ENCODE assay signal across 8 mouse cellular contexts in the genomic region with DNA sequence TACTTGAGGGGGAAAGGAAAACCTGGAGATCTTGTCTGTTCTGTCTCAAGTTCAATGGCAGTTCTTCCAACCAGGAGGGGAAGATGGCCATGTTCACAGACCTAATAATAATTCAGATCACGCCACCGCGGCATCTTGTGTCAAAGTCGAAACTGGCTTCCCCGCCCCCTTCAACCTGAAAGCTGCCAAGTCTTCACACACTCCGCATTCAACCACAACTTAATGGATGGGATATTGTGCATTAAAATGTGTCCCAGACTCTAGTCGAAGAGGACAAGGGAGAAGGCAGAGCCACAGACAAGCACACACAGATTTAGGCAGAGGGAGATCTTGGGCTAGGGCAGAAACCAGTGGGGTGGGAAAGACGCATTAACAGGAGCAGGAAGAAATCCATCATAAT.
DNase-seq lines count a peak whose midpoint lies in the region; ATAC-seq lines count a peak whose summit lies in the region.

No protein-coding gene starts in this region.

- no peaks in the 10 kb centered on the region for H3K36me3 ChIP-seq in forebrain, embryonic 15.5 days
- H3K36me3 ChIP-seq in hindbrain, embryonic 14.5 days (replicated peaks; ENCODE audit: control insufficient read depth, insufficient read depth): no peaks in the 10 kb centered on the region
- H3K36me3 ChIP-seq in limb, embryonic 12.5 days: no peaks in the 10 kb centered on the region

- H3K27me3 ChIP-seq in forebrain, embryonic 15.5 days: no peaks in the 10 kb centered on the region
- H3K27me3 ChIP-seq in hindbrain, embryonic 14.5 days (ENCODE audit: control insufficient read depth, insufficient read depth, low read length): no peaks in the 10 kb centered on the region
- no peaks in the 10 kb centered on the region for H3K27me3 ChIP-seq in limb, embryonic 12.5 days

- ATAC-seq in forebrain, embryonic 15.5 days (replicated peaks): peak; percentile 21
- peak; percentile 39; the same call in 1 of the 2 replicates for ATAC-seq in hindbrain, embryonic 14.5 days (ENCODE audit: low FRiP score)
- no peak for ATAC-seq in limb, embryonic 12.5 days (ENCODE audit: insufficient number of reproducible peaks, insufficient read depth, low FRiP score, low TSS enrichment, low read depth)
- ATAC-seq in inflammation-experienced regulatory T-cells, adult 6 months: no peak

- peak; percentile 73 for DNase-seq in adrenal gland, adult 2 months
- no peak for DNase-seq in adrenal gland, adult 8-10 months
- DNase-seq in brain, adult 2 months (ENCODE audit: low read depth, low spot score): peak; percentile 71
- DNase-seq in hindbrain, embryonic 14.5 days (ENCODE audit: low spot score): peak; percentile 81
- peak; percentile 71 for DNase-seq in neural tube, embryonic 10.5 days (ENCODE audit: extremely low spot score, low spot score)

- H3K4me3 ChIP-seq in forebrain, embryonic 15.5 days: peak overlapping the region; percentile 75
- peak overlapping the region; percentile 71 for H3K4me3 ChIP-seq in hindbrain, embryonic 14.5 days (replicated peaks; ENCODE audit: low read length)
- H3K4me3 ChIP-seq in limb, embryonic 12.5 days (replicated peaks): peak overlapping the region; percentile 21

- H3K9ac ChIP-seq in forebrain, embryonic 15.5 days (replicated peaks): peak overlapping the region; percentile 95
- H3K9ac ChIP-seq in hindbrain, embryonic 14.5 days: peak overlapping the region; percentile 97
- H3K9ac ChIP-seq in limb, embryonic 12.5 days (replicated peaks): peak overlapping the region; percentile 9; the same call in 1 of the 2 replicates

- peak overlapping the region; percentile 99 for H3K27ac ChIP-seq in forebrain, embryonic 15.5 days (replicated peaks)
- H3K27ac ChIP-seq in hindbrain, embryonic 14.5 days: peak overlapping the region; percentile 96
- peak overlapping the region; percentile 84 for H3K27ac ChIP-seq in limb, embryonic 12.5 days

- peak overlapping the region; percentile 82 for H3K4me2 ChIP-seq in forebrain, embryonic 15.5 days (replicated peaks)
- peak overlapping the region; percentile 82 for H3K4me2 ChIP-seq in hindbrain, embryonic 14.5 days (replicated peaks)
- H3K4me2 ChIP-seq in limb, embryonic 12.5 days: peak overlapping the region; percentile 89

- WGBS in forebrain, embryonic 15.5 days: 0% methylated on average over 8 of the region's 8 CpGs
- WGBS in hindbrain, embryonic 14.5 days: under 1% methylated on average over 8 of the region's 8 CpGs
- WGBS in limb, embryonic 12.5 days: 3% methylated on average over 8 of the region's 8 CpGs

- H3K4me1 ChIP-seq in forebrain, embryonic 15.5 days: peaks cover 25% of the 10 kb centered on the region
- H3K4me1 ChIP-seq in hindbrain, embryonic 14.5 days (replicated peaks; ENCODE audit: control insufficient read depth, insufficient read depth, low read length): peaks cover 26% of the 10 kb centered on the region; the same call in 1 of the 2 replicates
- H3K4me1 ChIP-seq in limb, embryonic 12.5 days (replicated peaks): peaks cover 48% of the 10 kb centered on the region

- H3K9me3 ChIP-seq in forebrain, embryonic 15.5 days: no peaks in the 10 kb centered on the region
- no peaks in the 10 kb centered on the region for H3K9me3 ChIP-seq in hindbrain, embryonic 14.5 days (ENCODE audit: control insufficient read depth, low read length)
- H3K9me3 ChIP-seq in limb, embryonic 12.5 days: no peaks in the 10 kb centered on the region

Comparison
In these comparisons a context has a peak if more than half of its experiments do, and no peak if none do; other contexts are left out.
1. ATAC-seq: peak in forebrain, embryonic 15.5 days (single experiment) and hindbrain, embryonic 14.5 days (single experiment); none in limb, embryonic 12.5 days (single experiment) and inflammation-experienced regulatory T-cells, adult 6 months (single experiment).
2. H3K4me3 ChIP-seq: peak in every context shown above with its lines; median percentile 75 in forebrain, embryonic 15.5 days; 71 in hindbrain, embryonic 14.5 days; 21 in limb, embryonic 12.5 days.
3. H3K9ac ChIP-seq: peak in every context shown above with its lines; median percentile 97 in hindbrain, embryonic 14.5 days; 95 in forebrain, embryonic 15.5 days; 9 in limb, embryonic 12.5 days.
4. Peak in every context shown above with its lines, with median percentiles within 50 percentile points of each other: H3K27ac ChIP-seq and H3K4me2 ChIP-seq.